Mouse (Mus musculus) embryo, embryonic 10.5 days (tissue): Measurements from ENCODE around the gene Nfic.
"Not testable (repeated sequence)": the region's sequence is repeated elsewhere in the genome, so short reads cannot be mapped to it uniquely, and the experiment has no call there.

Experiments
- DNase-seq: peaks from one replicate; pipeline ENCODE4 v3.0.0-alpha.2; 2015; ENCODE audit warnings: low spot score

Gene Nfic

DNA sequence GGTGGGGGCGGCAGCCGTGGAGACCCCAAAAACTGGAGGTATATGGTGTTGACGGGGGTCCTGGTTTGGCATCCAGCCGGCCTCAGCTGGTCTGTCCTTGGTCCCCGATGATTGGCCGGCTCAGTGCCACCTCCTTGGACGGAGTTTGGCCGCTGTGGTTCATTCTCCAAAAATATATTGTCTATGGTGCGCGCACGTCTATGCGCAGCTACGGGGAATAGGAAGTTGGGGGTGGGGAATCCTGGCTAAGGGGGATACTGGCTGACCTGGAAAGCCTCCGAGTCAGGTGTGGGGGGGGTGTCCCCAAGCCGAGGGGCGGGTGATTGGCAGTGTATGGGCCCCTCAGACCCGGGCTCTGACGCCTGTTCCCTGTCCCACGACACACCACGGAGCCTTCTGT is 5.0 kb upstream of the Nfic start:
- DNase-seq = no peak

DNA sequence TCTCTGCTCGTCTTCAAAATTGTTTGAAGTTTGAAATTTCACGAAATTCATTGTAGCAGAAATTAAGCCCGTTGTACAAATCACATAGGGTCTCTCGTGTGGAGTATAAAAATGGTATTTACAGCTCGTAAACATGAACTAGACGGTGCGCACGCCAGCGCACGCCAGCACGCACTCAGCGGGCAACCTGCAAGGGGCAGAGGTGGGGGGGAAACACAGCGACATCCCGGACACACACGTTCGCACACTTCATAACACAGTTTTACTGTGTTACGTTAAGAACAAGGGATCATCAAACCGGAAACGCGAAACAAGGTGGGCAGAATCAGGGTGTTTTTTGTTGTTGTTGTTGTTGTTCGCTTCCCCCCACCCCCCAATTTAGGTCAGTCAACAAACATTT is 4.0 kb upstream of the Nfic start:
- no peak for DNase-seq

DNA sequence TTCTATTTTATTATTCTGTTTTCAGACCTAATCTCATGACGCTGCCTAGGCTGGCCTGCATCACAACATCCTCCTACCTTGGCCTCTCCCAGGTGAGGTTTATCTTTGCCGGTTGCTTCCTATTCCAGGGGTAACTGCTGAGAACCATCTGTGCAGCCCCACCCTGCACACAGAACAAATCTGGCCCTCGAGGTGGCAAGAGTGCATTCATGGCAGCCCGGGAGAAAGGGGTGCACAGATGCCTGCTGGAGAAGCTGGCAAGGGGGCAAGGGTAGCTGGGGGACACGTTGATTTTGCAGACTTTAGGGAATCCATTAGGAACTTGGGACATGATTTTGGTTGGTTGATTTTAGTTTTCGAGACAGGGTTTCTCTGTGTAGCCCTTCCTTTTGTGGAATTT is 2.8 kb upstream of the Nfic start:
- DNase-seq = no peak

DNA sequence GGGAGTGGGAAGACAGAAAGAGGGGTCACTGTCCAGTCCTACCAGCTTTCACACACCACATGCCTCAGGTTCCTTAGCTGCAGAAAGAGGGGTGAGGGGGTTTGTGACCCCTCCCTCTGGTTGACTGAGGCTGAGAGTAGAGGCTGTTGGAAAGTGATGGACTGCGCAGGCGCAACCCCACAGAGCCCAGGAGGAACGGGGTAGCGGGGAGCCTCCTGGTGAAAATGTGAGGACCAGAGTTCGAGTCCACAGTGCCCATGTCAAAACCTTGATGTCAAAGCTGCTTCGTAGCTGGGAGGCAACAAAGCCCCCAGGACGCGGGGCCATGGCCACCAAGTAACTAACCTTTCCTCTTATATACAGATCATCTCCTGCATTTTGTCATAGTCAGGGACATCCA is 2.2 kb upstream of the Nfic start:
- no peak for DNase-seq

DNA sequence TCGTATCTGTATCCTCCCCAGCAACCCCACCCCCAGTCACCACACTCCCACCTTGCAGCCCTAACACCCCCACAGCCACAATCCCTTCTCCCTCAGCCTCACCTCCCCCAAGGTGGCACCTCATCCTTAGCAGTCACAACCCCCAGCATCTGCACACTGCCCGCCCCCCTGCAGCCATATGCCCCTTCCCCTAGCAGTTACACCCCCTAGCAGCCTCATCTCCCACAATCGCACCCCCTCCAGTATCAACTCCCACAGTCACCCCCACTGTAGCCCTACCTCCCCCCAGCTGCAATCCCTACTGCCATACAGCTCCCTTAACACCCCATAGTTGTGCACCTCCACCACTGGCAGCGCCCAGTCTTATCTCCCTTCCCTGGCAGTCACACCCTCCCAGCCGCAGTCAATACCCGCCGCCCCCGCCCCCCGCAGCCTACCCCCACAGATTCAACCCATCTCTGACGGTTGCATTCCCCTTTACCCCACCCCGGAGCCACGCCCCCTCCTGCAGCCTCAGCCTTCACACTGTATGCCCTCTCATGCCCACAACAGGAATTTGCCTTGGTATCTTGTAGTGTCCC is 1.6 kb upstream of the Nfic start:
- DNase-seq = no peak

DNA sequence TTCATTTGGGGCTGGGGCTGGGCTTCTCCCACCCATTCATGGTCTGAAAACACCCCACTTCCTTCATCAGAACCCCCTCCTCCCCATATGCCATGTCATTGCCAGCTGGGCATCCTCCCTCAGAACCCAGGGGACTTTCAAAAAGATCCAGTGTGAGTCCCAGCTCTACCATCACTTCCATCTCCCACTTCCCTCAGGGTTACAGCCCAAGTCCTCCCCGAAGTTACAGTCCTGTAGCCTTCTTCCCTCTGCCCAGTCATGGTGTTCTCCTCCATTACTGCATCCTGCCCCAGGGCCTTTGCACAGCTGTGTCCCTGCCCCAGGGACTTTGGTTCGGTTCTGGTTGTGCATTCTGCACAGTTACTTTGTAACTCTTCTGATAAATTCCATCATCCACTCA is 1.3 kb downstream of the Nfic start:
- DNase-seq = no peak

DNA sequence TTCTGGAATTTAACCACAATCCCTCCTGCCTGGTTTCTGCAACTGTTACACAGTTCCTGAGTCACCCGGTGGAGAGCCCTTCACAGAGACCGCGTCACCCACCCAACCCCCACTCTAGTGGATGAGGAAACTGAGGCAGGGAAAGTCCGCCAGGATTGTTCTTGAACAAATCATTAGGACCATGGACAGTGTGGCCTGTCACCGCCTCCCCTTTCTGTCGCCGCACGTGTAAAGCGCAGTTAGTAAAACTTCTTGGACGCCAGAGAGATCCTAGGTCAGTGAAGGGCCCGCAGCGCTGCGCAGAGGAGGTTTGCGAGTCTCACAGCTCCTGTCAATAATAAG is 2.5 kb downstream of the Nfic start:
- no peak for DNase-seq

DNA sequence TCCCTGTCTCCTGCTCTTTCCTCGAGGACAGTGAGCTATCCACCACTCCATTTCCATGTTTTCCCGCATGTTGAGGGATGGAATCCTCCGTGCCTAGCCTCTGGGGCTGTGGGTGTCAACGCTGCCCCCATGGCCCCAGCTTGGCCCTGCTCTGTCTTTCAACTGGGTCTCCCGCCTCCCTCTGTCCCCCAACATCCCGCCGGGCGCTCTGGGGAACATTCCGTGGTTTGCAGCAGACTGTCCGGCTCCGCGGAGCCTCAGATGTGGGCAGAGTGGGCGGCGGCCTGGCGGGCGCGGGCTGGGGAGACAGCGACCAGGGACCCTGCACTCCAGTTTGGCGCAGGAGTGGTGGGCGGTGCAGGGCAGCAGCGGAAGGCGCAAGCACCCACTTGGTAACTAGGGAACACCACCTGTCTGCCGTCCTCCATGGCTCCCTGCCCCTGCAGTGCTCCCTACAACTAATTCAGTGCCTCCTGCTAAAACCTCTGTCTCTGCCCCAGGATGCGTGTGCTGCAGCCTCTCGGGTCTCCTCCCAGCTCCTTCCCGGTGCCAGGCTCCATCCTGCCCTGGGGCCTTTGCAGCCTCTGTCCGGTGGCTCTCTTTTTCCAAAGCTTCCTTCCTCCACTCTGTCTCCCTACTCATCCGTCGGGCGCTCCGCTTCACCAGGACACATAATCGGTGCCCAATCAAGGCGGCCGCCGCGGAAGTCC is 3.0 kb downstream of the Nfic start:
- DNase-seq = no peak

DNA sequence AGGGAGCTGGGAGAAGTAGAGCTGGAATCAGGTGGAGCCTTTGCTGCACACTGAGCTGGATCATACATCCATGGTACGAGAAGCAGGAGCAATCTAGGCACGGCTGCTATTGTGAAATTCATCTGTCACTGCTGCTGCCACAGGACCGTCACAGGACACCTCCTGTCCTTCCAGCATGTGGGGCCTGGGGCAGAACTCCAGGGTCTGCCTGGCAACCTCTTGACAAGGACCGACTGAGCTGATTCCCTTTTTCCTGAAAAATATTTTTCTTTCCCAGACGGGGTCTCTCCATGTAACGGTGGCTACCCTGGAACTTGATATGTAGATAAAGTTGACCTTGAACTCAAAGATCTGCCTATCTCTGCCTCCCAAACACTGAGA is 4.1 kb downstream of the Nfic start:
- no peak for DNase-seq

DNA sequence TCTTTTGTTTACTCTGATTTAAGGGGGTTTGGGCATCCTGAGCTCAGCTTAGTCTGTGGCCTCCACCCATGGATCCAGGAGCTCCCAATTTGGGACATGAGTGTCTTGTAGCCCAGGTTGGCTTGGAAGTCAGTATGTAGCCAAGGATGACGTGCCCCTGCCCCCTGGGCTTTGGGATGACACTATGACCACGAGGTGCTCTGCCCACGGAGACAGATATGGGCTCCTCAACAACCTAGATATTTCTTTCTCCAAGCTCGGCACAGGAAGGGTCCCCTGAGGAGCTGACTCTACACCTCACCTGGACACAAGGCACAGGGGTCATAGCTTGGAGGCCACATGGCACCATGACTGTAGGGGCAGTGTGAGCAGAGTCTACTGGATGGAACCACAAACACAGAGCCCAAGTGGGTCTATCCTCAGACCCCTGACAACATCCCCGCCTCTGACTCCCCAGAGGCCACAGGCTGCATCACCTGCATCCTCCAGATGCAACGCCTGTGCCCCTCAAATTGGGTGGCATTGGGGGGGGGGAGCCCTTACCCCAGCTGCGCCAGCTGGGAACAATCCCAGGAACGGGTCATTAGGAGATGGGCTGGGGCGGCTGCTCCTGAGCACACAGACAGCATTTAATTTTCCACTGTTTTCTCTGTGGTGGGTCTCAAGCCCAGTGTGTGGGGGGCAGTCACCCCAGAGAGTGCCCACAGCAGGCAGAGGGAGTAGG is 4.6 kb downstream of the Nfic start:
- no peak for DNase-seq

DNA sequence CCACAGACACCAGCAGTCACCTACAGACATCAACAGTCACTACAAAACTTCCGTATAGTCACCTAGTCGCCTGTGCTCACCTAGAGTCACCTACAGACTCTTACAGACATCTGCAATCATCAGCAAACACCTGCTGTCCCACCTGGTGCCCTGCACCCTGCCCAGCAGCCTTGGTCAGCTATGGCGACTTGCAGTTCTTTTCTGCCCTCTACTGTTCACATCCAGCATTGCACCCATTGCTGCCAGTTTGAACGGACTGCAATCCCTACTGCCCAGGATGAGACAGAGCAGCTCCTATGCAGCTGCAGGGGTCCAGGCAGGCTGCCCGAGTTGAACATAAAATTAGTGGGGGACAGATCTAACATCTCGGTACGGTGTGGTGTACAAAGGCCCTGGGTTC is 5.3 kb downstream of the Nfic start:
- peak; percentile 91 for DNase-seq

DNA sequence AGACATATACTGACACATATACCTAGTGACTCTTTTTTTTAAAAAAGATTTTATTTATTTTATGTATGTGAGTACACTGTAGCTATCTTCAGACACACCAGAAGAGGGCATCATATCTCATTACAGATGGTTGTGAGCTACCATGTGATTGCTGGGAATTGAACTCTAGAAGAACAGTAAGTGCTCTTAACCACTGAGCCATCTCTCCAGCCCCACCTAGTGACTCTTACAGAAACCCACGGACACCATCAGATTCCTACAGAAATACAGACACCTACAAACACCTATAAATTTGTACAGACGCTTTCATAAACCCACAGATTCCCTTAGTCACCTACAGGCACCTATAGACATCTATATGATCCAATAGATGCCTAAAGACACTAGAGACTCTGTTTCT is 9.9 kb downstream of the Nfic start:
- DNase-seq = not testable (repeated sequence)

DNA sequence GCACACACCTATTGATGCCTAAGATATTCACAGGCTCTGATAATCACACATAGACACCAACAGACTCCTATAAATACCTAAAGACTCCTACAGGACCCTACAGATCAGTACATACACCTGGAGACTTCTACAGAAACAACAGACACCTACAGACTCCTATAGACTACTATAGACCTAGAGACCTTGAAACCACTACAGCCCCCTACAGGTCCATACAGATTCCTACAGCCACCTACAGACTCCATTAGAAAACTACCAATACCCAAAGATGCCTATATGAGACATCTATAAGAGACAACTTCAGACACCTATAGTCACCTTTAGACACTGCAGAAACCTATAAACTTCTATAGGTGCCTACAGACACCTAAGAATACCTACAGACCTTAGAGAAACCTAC is 14.4 kb downstream of the Nfic start:
- DNase-seq = no peak

DNA sequence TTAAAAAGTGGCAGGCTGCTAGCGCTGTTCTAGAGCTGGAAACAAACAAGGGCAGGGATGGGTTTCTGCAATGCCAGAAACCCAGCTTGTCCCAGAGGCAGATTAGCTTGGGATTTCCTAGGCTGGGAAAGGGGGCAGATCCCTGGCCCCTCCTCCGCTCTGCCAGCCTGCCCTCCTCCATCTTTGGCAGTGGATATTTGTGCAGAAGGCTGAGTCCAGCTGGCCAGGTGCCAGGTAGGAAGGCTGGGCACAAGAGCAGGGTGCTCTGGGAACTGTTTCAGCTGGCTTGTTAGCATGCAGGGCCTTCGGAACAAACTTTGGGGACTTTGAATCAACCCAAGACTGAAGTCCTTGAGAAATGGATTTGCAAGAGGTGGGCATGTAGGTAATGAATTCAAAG is 20.0 kb downstream of the Nfic start:
- no peak for DNase-seq

DNA sequence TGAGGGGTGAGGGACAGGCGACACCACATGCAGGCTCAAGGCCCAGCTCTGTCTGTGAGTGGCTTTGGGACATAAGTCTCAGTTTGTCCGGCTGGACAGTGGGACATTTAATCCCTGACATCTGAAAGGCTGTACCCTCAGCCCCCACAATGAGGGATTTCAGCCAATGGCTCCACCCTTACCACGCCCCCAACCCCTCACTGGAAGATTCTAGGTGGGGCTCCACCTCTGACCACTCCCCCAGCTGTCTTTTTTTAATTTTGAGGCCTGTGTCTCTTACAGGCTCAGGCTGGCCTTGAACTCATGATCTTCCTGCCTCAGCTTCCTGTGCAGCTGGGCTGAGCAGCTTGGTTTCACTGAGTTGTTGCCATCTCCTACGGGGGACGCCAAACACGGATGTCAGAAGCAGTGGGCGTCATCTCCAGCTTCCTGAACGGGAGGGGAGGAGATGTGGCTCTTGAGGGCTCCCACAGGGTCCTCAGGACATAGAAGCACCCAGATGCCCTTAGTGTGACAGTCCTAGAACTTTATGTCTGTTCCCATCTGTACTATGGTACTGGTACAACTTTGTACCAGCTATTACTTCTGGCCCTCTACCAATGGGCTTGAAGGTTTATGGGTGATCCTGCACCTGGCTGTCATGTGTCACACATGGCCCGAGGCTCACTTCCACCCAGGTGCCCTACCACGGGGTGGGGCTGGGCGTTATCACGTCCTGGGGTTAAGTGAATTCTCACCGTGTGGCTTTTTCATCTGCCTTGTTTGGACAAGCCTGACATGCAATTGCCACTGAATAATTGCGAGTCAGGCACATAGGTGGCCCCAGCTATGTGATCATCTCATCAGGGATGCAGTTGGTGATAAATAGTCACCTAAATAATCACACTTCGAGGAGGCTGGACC is 20.8 kb downstream of the Nfic start:
- no peak for DNase-seq

DNA sequence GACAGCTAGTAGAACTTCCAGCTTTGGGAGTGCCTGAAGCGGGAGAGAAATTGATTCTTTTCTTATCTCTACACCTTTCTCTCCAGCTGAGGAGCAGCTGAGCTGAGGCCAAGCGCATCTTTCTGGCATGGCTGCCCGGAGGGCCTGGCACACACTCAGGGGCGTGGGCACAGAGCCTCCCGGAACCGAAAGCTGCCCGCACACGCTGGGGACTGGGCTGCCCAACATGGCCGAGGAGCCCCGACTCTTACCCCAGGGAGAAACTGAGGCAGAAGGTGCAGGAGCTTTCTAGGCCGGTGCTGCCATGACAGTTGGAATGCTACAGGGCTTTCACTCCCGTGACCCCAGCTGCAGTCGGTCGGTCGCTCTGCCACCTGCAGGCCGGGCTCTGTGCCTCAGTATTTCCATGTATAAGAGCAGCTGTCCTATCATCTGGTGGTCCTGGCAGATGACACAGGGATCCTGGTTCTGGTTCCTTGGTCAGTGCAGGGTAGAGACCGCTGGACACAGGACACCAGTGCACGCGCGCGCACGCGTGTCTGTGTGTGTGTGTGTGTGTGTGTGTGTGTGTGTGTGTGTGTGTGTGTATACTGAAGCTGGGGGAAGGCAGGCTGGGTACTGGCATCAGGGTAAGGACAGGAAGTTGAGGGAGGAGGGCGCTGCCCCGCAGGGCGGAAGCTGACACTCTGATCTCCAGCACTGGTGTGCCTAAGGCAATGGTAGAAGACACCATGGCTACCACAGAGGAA is 21.7 kb downstream of the Nfic start:
- no peak for DNase-seq

DNA sequence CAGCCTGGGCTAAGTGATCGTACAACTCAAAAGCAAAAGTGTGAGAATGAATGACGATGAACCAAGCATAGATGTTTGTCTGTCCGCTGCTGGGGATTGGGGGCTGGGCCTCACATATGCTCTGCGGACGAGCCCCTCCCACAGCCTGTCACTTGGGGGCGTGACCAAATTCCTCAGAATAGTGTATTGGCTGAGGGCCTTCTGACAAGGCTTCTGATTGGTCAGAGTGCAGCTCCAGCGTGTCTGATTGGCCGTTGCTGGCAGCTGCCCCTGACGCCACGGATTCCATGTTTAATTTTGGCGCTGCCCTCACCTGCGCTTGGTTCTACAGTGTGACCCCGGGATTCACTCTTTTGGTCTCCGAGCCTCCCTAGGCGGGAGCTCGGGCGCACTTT is 22.6 kb downstream of the Nfic start:
- DNase-seq = peak; percentile 94

DNA sequence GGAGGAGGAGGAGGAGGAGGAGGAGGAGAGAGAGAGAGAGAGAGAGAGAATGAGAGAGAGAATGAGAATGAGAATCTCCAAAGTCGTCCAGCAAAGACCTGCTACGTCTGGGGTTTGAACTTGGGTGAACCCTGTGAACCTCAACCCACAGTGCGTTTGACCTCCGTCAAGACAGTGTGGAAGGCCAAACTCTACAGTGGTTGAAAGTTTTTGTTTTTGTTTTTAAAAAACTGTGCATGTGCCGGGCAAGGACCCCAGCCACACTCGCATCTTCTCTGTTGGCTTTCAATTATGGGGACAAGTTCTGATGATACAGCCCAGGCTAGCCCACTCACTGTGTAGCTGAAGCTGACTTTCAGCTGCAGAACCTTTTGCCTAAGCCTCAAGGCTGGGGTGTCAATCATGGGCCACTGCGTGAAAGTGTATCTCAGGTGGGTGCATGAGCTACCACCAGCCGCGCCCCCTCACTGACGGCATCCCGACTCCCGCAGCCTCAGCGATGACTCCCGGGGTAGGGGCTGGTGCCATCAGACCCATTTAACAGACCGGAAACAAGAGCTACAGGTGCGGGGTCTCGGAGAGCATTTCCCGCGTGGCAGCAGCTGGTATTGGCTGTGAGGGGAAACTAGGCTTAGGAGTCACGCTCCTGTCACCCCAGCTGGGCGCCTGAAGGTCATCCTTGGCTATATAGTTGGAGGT is 23.1 kb downstream of the Nfic start:
- no peak for DNase-seq

DNA sequence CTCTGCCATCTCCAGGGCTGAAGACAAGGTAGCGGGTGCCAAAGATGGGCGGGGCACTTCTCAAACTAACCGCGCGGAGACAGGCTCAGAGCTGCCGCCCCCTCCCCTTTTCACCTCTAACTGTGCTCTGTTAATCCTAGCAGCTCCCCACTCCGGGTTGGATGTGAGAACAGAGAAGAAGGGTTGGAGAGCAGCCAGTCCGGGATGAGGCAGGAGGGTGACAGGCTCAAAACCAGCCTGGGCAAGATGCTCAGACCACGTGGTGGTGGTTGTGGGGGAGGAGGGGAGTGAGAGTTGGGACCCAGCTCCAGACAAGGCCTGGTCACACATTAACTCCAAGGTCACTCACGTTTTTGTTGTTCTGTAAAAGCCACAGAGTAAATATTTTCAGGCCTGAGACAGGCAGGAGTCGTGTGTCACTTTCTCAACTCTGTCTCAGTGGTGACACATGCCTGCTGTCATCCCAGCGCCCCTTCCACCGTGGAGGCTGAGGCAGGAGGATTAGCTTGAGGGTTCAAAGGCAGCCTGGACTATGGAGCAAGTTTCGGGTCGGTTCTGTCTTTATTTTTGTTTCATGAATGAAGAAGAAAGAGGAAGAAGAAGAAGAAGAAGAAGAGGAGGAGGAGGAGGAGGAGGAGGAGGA is 23.8 kb downstream of the Nfic start:
- DNase-seq = no peak

DNA sequence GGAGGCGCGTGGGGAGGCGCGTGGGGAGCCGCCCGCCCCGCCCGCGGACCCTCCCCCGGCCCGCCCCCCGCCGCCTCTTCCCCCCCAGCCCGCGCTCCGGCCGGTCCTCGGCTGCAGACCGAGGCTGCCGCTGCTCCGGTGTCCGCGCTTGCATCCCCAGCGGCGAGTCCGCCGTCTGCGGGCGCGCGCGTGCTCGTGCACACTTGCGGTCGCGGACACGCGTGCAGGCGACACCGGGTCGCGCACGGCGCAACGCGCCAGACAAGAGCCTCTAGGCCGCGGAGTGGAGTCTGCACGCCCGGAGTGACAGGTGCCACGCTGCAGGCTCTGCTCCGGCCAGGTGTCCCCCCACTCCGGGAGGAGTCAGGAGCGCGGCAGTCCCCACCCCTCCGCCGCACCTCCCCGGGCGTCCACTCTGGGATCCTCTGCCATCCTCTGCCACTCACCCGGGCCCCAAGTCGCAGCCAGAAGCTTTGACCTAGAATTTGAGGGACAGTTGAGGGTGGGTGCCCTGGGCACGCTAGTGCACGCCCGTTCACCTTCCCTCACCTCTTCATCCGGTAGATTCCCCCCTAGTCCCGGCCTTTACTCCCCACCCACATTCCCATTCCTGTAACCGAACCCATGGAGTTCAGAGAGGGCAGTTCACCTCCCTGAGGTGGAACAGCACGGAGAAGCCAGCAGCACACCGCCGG is 24.5 kb downstream of the Nfic start:
- peak; percentile 8 for DNase-seq
